Mouse (Mus musculus) CD4-positive, CD25-positive, alpha-beta regulatory T cell, adult 2 months (primary cell): Measurements from ENCODE around the gene Ppp5c.

Experiments used
- DNase-seq: peaks from one replicate; pipeline ENCODE4 v3.0.0-alpha.2; 2012; ENCODE audit warnings: low read depth, low spot score

The Ppp5c gene

DNA sequence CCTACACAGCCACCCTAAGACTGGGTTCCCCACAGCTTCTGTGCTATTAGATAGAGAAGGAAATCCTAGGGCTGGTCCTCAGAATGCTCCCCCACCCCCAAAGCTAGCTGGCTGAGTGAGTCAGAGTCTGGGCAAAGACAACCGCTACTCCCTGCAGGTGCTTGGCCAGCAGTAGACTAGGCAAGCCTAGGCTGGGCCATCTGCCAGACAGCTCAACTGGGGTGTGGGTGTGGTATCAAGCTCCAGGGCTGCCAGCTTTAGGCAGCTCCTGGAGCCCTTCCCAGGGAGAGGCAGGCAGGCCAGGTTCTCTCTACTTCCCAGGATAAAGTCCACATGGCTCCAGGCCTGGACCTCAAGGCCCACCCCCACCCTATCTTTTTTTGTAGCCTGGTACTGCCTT is 10.7 kb downstream of the Ppp5c start:
- no peak for DNase-seq

DNA sequence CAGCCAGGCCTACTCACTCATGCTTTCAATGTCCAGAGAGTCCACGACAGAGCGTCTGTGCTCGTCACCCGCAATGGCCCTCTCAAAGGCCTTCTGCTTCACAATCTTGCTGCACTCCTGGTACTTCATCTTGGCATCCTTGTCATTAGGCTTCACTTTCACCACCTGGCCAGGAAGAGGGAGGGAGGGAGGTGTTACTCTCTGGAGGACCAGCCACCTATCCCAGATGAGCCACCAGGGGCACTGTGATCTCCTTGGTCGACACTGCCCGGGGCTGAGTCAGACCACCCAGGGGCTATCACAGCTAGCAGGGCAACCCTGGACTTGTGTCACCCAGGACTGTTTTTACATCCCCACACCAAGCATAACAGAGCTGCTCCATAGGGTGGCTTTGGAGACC is 12.3 kb downstream of the Ppp5c start:
- DNase-seq: no peak

DNA sequence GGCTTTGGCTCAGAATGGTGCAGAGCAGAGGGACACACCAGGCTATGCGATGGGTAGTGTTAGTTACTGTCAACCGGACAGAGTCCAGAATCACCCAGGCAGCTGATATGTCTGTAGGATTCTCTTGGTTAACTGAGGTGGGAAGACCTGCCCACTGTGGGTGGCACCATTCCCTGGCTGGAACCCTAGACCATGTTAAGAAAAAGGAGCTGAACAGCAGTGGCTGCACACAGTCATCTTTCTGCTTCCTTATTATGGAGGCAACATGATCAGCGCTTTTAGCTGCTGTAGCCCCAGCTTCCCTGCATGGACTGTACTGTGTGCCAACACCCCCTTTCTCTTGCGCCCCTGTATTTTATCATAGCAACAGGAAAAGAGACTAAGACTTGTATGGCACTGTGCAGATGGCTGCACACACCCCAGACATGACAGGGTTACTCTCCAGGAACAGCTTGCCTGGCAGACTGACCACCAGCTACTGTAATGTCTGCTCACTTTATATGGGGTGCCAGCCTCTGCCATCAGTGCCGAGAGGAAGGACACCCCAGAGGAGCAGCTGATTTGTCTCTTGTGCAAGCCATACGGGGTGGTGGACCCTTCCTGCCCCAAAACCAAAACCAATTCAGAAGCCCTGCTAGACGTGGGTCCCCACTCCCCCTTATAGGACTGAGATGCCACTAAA is 15.7 kb downstream of the Ppp5c start:
- no peak for DNase-seq

DNA sequence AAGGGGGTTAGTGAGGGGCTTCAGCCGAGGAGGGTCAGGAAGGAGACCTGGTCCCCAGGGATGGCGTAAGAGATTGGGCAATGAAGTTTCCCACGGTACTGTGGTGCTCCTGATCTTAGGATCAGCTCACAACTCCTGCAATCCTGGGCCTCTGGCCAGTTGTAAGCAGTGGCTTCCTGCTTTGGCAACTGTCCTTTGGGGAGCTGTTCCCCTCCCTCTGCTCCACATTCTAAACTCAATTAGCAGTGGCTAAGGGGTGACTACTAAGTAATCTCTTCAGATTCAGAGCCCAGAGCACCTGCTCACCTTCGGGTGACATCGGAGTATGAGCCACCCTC is 17.7 kb downstream of the Ppp5c start:
- no peak for DNase-seq

DNA sequence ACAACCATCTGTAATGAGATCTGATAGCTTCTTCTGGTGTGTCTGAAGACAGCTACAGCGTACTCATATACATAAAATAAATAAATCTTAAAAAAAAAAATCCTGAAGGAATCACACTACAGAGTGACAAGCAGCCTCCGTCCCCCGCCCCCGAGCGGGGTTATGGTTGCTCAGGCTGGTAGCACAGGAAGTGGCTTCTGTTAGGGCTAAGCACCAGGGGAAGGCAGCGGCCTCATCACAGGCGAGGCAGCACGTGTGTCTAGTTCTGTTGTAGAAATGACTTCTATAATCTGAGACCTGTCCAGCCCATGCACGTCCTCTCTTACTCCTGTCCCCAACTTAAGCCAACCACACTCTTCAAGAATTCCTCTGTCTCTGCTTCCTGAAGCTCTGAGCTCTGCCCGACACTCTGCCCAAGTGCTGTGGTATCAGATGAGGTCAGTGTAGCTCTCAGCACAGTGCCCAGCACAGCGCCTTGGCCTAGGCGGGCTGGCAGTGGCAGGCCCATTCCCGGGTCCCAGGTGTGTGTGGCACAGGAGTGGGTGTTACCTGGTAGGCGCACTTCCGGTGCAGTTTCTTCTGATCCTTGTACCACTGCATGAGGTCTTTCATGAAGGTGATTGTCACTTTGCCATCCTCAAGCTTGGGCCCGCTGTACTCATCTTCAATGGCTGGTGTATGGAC is 18.3 kb downstream of the Ppp5c start:
- DNase-seq: peak; percentile 69

DNA sequence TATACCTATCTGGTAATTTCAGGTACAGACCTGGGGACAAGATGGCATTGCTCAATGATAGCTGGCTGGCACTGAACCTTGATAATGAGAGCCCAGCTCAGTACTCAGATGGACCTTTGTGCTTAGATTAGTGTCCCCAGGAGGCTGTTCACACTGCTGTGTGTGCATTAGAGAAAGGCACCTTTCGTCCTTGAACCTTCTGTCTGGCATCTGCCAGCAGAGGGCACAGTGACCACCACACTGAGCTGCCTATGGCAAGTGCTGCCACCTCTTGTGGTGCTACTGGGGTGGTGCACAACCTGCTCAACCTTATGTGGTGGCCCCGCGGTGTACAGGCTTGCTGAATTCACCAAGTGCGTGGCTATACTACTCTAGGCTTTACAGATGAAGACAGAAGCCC is 20.4 kb downstream of the Ppp5c start:
- peak; percentile 72 for DNase-seq

DNA sequence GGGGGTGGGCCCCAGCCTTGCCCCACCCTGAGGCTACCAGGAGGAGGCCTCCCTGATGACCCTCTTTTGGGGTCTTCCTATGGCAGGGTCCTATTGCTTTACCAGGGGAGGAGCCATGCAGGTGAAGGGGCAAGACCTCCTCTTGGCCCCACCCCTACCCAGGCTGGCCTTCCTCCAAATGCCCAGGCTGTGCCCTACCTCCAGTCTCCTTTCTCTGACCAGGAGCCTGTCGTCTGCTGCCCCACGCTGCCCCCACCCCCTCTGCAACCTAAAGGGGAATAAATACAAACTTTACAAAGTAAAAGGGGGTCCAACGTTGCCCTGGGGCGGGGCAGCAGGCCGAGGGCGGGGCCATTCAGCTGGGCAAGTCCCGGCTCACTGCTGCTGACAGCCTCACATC is 23.0 kb downstream of the Ppp5c start:
- no peak for DNase-seq

DNA sequence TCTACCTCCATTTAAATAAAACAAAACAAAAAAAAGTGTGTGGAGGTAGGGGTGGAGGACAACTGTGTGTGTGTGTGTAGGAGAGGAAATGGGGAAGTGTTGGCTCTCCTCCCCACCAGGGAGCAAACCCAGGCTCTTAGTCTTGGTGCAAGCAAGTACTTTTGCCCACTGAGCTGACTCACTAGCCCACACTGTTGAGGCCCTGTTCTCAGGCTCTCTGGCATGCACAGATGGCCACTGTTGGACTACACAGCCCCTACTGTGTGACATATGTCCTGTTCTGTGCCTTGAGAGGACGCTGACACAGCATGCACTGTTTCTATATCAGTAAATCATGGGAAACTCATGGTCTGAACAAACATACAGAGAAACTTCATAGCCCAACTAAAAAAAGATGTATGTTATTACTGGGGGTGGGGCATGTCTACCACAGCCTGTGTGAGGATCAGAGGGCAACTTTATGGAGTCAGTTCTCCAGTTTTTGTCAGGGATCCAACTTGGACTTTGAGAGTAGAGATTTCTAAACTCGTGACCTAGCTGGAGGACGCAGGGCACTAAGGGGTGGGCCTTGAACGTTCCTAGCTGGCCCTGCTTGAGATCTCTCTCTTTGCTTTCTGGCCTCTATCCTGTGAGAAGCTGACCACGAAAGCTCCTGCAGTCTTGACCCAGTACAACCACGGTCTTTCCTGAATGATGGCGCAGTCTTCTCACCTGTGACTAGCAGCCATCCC is 24.3 kb downstream of the Ppp5c start:
- no peak for DNase-seq

DNA sequence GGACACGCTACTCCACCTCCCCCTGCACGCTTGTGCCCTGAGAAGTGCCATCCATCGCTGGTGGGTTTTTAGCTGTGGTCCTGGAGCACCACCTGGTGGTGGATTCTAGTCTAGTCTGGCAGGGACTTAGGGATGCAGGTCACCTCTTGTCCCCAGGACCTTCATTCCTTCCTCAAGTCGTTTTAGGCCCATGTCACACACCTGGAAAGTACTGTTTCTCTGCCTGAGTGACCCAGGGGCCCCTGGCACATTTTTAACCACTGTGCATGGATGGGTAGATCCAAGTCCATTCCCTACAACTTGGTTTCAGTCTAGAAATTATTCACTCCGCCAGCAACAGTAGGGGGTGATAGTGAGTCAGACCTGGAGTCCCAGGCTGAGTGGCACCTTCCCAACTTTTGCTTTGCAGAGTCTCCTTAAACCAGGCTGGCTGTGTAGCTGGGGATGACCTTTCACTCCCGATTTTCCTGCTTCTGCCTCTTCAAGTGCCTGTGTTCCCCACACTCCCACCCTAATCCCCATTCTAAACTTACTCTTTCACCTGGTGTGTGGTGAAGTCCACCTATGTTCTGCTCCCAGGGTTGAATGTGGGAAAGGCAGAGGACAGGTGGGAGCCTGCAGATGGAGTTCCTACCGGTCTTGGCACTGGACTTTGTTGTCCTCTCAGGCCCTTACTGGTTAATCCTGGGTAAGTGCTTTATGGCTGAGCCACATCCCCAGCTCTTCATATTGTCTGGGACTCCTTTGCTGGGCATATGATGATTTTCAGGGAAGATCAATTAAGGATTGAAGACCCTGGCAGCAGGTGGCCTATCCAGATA is 25.1 kb downstream of the Ppp5c start:
- peak; percentile 91 for DNase-seq

DNA sequence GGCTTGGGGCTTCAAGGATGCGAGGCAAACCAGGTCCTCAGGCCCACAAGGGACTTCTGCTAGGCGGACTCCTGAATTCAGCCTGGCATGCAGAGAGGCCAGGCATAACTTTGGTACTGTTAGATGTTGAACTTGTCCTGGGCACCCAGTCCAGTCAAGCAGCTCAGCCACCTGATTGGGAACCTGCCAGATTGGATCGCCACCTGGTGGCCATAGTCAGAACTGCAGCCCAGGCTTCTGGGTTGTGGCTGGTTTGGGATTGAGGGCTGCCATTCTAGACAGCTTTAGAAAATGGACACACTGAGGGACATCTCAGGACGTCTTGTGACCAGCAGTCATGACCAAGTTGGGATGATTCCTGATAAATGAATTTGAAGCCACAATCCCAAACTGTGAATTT is 28.1 kb downstream of the Ppp5c start:
- DNase-seq: peak; percentile 87

DNA sequence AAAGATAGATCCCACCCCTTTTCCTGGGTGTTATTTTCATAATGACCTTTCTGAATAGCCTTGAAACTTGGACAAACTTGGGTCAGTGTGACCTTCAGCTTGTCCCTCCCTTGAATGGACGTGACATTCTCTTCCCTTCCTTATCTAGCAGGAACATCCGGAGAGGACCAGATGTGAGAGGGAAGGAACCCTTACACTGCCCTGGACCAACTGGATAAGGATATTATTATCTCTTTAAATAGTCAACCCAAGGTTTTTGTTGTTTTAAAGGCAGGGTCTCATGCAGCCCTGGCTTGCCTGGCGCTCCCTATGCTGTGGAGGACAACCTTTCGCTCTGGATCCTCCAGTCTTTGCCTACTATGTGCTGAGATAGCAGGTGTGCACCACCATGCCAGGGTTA is 28.5 kb downstream of the Ppp5c start:
- DNase-seq: no peak

DNA sequence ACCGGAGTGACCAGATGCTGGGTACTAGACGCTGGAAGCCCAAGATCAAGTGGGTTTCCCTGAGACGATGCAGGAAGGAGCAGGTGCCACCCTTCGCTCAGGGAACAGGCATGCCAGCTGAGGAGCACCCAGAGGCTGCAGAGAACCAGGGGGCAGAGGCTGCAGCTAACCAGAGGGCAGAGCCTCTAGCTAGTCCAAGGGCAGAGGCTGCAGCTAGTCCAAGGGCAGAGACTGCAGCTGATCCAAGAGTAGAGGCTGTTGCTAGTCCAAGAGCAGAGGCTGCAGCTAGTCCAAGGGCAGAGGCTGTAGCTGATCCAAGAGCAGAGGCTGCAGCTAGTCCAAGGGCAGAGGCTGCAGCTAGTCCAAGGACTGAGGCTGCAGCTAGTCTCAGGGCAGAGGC is 32.4 kb downstream of the Ppp5c start:
- DNase-seq: no peak

DNA sequence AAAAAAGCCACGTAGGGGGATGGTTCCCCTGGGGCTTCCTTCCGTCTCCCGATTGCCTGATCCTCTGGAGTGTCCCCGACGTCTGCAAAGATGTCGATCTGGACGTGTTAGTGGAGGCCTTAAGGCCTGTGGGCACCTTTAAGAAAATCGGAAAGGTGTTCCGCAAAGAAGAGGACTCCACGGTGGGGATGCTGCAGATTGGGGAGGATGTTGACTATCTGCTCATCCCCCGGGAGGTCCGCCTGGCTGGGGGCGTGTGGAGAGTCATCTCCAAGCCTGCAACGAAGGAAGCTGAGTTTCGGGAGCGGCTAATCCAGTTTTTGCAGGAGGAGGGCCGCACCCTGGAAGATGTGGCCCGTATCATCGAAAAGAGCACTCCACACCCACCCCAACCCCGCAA is 33.3 kb downstream of the Ppp5c start:
- no peak for DNase-seq

DNA sequence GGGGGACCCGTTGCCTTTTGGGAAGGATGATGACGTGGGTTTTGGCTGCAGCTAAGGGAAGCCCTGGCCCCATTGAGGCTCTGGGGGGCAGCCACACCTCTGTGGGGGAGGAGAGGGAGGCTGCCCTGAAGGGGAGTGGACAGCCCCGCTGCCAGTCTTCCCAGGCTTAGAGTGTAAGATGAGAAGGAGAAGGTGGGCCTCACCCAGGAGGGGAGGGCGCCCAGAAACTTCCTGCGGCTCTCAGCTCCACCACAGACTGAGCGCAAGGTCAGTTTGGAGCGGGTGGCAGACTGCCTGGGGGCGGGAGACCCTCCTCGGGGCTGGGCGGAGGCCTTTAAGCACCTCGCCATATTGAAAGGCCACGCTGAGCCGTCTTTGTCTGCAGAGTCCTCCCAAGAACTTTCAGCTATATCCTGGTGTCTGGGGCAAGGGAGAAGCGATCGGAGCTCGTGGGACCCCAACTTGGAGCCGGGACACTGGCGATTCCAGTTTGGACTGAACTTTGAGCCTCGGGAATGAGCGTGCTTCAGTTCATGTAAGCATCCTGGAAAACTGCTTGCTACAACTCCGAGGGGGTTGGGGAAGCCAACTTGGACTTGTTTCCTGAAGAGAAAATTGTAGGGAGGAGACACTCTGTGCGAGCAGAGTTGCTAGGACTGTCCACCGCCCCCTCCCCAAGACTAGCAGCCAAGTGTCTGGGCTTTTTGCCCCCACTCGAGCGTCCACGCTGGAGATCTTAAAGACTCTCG is 33.9 kb downstream of the Ppp5c start:
- no peak for DNase-seq

DNA sequence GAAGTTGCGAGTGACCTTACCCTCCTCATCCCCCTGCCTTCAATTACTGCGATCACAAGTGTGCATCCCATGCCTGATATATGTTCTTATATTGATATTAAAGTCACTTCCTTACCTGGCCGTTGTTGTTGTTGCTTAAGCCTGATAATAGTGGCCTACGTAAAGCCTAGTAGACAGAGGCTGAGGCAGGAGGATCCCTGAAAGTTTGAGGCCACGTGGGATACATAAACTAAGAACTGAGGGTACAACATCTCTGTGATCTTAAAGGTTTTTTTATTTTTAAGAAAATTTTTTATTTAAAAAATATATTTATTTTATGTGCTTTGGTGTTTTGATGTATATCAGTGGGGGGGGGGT is 35.3 kb downstream of the Ppp5c start, which contains the start of gene Ccdc8:
Gene Ccdc8, plus strand, starts transcription at position 258 of the 357 bp plus-strand sequence.
- no peak for DNase-seq

DNA sequence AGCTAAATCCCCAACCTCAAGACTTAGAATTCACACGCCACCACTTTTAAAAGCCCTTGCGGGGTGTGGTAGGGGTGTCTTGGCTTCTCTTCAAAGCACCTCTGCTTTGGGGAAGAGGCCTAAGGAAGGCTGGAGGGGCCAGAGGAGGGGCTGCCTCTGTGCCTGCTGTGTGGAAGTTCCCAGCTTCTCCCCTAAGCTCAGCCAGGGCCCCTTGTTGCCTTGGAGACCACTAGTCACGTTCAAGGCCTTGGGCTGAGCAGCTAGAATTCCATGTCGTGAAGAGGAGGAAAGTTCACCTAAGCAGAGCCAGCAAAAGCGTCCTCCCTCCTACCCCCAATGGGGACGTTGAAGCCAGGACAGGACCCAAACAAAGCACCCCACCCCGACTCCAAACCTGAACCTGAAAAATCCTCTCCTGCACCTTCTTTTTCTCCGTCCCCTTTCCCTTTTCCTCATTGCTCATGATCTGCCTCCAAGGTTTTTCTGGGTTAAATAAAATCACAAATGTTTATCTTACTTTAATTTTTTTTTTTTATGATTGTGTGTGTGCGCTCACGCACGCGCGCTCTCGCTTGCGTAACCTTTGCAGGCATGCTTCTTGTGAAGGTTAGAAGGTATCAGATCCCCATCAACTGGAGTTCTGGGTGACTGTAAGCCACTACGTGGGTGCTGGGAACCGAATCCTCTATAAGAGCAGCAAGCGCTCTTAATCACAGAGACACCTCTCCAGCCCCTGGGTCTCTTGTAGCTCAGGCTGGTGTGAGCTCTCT is 35.9 kb downstream of the Ppp5c start:
- no peak for DNase-seq

DNA sequence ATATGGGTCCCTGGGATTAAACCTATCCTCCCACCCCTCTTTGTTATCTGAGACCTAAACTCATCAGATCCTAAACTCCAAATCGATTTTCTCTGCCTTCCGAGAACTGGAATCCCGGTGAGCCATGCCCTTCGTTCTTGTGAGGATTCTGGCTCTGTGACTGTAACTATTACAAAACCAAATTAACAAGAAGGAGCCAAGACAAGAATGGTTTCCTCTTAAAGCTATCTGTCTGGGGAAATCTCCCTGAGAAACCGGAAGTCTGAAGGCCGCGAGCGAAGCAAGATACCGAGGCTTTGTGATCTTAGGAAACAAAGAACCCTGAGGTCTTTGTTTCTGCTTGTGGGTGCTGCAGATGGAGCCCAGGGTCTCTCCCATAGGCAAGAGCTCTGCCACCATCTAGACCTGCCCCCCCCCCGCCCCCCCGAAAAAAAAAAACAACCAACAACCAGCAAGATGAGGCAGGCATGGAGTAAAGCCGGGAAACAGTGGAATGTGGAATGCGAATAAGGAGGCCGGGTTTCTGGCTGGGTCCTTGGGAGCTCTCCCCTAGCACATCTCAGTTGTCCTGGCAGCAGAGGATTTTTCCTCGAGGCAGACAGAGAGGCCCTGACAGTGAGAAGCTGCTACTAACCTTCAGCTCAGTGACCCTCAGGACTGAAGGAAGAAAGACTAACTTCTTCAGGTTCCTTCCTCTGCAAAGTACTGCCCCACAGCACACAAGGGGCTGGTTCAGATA is 37.5 kb downstream of the Ppp5c start:
- peak; percentile 74 for DNase-seq

DNA sequence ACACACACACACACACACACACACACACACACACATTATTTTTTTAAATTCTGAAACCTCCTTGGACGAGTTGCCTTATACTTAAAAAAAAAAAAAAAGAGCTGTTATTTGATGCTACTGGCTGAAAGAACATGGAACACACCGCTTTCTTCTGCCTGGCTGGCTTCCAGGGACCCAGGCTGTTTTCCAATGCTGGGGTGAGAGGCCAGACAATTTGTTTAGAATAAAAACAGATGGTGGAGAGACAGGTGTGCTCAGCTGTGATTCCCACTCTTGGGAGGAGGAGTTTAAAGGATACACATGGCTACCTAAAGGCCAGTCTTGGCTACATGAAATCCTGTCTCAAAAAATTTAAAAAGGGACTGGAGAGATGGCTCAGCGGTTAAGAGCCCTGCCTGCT is 39.3 kb downstream of the Ppp5c start:
- DNase-seq: no peak

DNA sequence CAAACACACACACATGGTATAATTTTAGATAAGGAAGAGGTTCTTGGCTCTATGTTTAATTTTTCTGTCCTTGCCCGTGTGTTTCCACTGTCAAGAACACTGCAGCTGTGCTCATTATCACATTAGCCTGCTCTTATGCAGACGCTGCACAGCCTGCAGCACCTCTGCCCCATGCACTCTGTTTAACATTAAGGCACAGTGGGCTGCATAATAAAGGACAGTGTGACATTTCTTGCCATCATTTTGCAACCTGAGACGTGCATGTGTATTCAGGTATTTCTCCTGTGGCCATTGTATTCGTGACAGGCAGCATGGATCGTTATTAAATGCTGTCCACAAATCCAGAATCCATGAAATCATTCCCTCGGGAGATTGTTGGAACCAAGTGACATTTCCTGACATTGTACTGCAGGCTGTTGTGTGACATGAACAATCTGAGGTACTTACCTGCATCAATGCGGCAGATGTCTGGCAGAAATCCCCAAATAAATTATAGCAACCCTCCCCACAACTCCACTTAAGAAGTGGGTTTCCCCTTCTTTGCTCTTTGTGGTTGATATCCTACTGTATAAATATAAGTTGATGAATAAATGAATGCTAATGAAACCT is 40.1 kb downstream of the Ppp5c start:
- no peak for DNase-seq
